Mouse (Mus musculus) C3H10T1/2 (cell line): ENCODE measurements around the gene Ltbp2. TPM values are rescaled to one million over a fixed set of nuclear protein-coding genes. Genes with fewer than 3 reads are reported as not detected.

Experiments
- polyA plus RNA-seq, 2 experiments: library from polyadenylated mRNA; unstranded; fragments of >200 nt; fragmentation: generic; extraction: Trizol; gene quantifications; one replicate each; pipeline ENCODE4 v1.2.1; 2012; ENCODE audit warnings: missing spikeins in 2 of 2

Gene Ltbp2
- polyA plus RNA-seq: 100 to 1,000 TPM in 1 of 2 experiments, 10 to 100 TPM in 1; 15.4 to 110 TPM

DNA sequence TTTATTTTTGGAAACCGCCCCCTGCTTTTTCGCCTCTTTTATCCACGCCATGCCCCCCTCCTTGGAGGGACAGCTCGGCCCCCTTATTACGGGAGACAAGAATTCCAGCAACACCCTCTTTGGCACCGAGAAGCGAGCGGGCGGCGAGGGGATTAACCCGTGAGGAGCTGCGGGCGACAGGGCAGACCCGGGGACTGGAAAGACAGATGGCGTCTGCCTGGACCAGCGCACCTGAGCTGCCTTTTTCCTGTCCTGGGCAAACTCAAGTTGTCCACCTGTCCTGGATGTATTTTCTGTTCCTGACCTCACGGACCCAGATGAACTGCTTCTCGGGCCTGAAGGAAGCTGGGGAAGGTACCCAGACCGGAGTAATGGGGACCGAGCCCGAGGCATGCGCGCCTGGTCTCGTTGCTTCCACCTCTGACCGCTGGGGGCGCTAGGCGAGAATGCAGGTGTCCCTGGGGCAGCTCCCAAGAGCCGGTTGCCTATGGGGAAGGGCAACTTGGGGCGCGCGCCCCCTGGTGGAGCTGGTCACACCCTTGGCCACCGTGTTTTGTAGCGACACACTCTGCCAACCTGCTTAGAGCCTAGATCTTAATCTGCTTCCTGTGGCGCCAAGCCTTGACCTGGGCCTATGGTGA lies at the start of gene Ltbp2:
Ltbp2 (minus strand) TSS at position 52 of the 641 bp plus-strand sequence.

DNA sequence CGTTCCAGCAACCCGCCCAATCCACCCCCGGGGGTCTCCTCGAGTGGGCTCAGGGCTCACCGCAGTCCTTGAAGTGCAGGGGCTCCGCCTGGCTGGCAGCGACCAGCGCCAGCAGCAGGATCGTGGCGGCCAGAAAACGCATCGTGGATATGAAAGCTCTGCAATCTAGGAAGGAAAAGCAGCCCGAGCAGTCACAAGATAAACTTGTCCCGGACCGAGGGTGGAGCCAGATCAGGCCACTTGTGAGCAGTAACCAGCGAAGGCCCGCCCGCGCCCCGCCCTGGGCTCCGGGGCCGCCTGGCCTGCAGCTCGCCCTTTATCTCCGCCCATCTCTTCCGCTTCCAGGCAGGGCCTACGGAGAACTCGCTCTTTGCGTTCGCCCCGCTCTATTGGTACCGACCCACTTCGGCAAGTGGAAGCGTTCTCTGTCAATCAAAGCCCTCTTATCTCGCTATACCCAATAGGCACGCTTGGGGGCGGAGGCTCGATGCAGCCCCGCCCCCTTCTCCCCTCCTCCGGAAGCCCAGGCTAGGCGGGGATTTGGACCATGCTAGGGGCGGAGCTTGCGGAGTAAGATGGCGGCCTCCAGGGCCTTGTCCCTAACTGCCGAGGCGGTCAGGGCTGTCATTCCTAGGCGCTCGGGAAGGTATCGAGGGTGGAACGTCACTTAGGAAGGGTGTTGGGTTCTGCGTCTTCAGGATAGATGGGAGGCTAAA lies 103.4 kb downstream of the Ltbp2 start, which contains the start of the genes Npc2 and Isca2:
Npc2 (minus strand) TSS at position 427 of the 716 bp plus-strand sequence.
Isca2 (plus strand) TSS at position 526 of the 716 bp plus-strand sequence.

Other genes starting within 250 kb of the Ltbp2 start
- not detected for gene Vrtn, start 235.5 kb downstream of the Ltbp2 start, polyA plus RNA-seq
- gene Syndig1l, start 177.7 kb downstream of the Ltbp2 start, polyA plus RNA-seq: not detected
- 100 to 1,000 TPM; 143 to 190 TPM for gene Npc2, start 103.4 kb downstream of the Ltbp2 start, polyA plus RNA-seq
- gene Isca2, start 103.3 kb downstream of the Ltbp2 start, polyA plus RNA-seq: 10 to 100 TPM; 12.0 to 32.2 TPM
- gene Fcf1, start 94.4 kb upstream of the Ltbp2 start, polyA plus RNA-seq: 10 to 100 TPM; 23.3 to 75.7 TPM
- gene Arel1, start 94.4 kb upstream of the Ltbp2 start, polyA plus RNA-seq: 1 to 10 TPM in 1 of 2 experiments, under 1 TPM in 1; 0.55 to 6.9 TPM
- 10 to 100 TPM in 1 of 2 experiments, 1 to 10 TPM in 1; 3.3 to 19.4 TPM for gene Ylpm1, start 119.8 kb upstream of the Ltbp2 start, polyA plus RNA-seq
- gene Prox2, start 234.2 kb upstream of the Ltbp2 start, polyA plus RNA-seq: 1 to 10 TPM in 1 of 2 experiments, under 1 TPM in 1; 0.89 to 4.6 TPM
- 10 to 100 TPM; 61.0 to 80.1 TPM for gene Dlst, start 234.3 kb upstream of the Ltbp2 start, polyA plus RNA-seq